In the genomic region with DNA sequence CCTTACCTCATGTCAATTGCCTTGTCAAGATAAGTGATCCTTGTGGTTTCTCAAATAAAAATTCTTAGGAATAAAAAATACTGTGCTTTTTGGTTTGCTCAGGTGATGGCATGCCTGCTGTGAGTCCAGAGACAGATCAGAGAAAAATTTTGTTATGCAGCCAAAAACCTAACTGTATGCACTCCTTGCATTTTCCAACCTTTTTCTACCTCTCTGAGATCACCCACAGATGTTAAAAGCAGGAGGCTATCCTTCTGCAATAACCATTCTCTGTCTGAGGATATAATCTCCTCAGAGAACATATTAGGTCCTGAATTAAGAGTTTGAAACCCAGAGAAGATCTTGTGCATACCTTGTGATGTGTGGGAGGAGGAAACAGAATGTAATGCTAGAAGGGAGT, we compare ENCODE assay signal across 16 mouse cellular contexts.
DNase-seq lines count a peak whose midpoint lies in the region; ATAC-seq and TF ChIP-seq lines count a peak whose summit lies in the region.
"Had no signal": no experiment of that assay in that cellular context is flagged by ENCODE, and none has a peak within 500 bp of the region (broad histone marks: within the 10 kb centered on the region; RNA-seq: fewer than 3 reads in every experiment).

No protein-coding gene starts in this region.

- no peak for ATAC-seq in embryonic facial prominence, embryonic 13.5 days (ENCODE audit: insufficient number of reproducible peaks, insufficient read depth, low FRiP score, low TSS enrichment, low read depth)
- ATAC-seq in midbrain, embryonic 13.5 days: no peak
- ATAC-seq in midbrain, embryonic 11.5 days (ENCODE audit: low FRiP score): no peak
- ATAC-seq: activated CD4-positive, CD25-positive, alpha-beta regulatory T cell, adult 4 months; intestine, embryonic 15.5 days; liver, embryonic 12.5 days had no signal

- intact Hi-C loops in heart, postnatal 36 days (cut with DNase I): no loop called here

- H3K9ac ChIP-seq in embryonic facial prominence, embryonic 13.5 days: no peak overlapping the region
- no peak overlapping the region for H3K9ac ChIP-seq in midbrain, embryonic 13.5 days (replicated peaks)
- H3K9ac ChIP-seq in midbrain, embryonic 11.5 days (ENCODE audit: low read length): no peak overlapping the region
- H3K9ac ChIP-seq: intestine, embryonic 15.5 days; liver, embryonic 12.5 days; lung, embryonic 15.5 days had no signal

- peaks cover 6% of the 10 kb centered on the region for H3K79me2 ChIP-seq in myocyte (ENCODE audit: control insufficient read depth, insufficient read depth)

- peaks cover 5% of the 10 kb centered on the region for H3K27me3 ChIP-seq in embryonic facial prominence, embryonic 13.5 days
- peaks cover 6% of the 10 kb centered on the region; the same call in 1 of the 2 replicates for H3K27me3 ChIP-seq in embryonic facial prominence, embryonic 10.5 days (replicated peaks; ENCODE audit: low read depth, poor library complexity, severe bottlenecking)
- no peaks in the 10 kb centered on the region for H3K27me3 ChIP-seq in midbrain, embryonic 13.5 days
- no peaks in the 10 kb centered on the region for H3K27me3 ChIP-seq in midbrain, embryonic 11.5 days (ENCODE audit: control insufficient read depth, insufficient read depth, low read length)
- no peaks in the 10 kb centered on the region for H3K27me3 ChIP-seq in myocyte (ENCODE audit: control insufficient read depth, insufficient read depth, insufficient read length)
- H3K27me3 ChIP-seq: intestine, embryonic 15.5 days; lung, embryonic 15.5 days had no signal

- no peak overlapping the region for H3ac ChIP-seq in myocyte (ENCODE audit: control insufficient read depth, insufficient read length)

- peaks cover 14% of the 10 kb centered on the region for H3K4me1 ChIP-seq in embryonic facial prominence, embryonic 13.5 days
- H3K4me1 ChIP-seq in embryonic facial prominence, embryonic 10.5 days: peaks cover 11% of the 10 kb centered on the region
- peaks cover 16% of the 10 kb centered on the region for H3K4me1 ChIP-seq in midbrain, embryonic 13.5 days (replicated peaks)
- H3K4me1 ChIP-seq in midbrain, embryonic 11.5 days (ENCODE audit: control insufficient read depth, insufficient read depth, low read length): peaks cover 5% of the 10 kb centered on the region
- H3K4me1 ChIP-seq in cortical plate, adult 2 months (ENCODE audit: control insufficient read depth, insufficient read depth, low read length): no peaks in the 10 kb centered on the region; the same call in 1 of the 2 replicates
- H3K4me1 ChIP-seq: intestine, embryonic 15.5 days; liver, embryonic 12.5 days had no signal

- H3K36me3 ChIP-seq in embryonic facial prominence, embryonic 13.5 days: no peaks in the 10 kb centered on the region
- H3K36me3 ChIP-seq in embryonic facial prominence, embryonic 10.5 days (replicated peaks): no peaks in the 10 kb centered on the region
- no peaks in the 10 kb centered on the region for H3K36me3 ChIP-seq in midbrain, embryonic 13.5 days
- no peaks in the 10 kb centered on the region for H3K36me3 ChIP-seq in midbrain, embryonic 11.5 days (ENCODE audit: control insufficient read depth, insufficient read depth, low read length)
- no peaks in the 10 kb centered on the region for H3K36me3 ChIP-seq in myocyte (ENCODE audit: control insufficient read depth, insufficient read depth)
- H3K36me3 ChIP-seq: intestine, embryonic 15.5 days; liver, embryonic 12.5 days; lung, embryonic 15.5 days had no signal

- no peak for DNase-seq in embryonic facial prominence, embryonic 10.5 days (ENCODE audit: low spot score)
- DNase-seq in midbrain, embryonic 11.5 days (ENCODE audit: low spot score, missing footprints): no peak
- DNase-seq in urinary bladder, postnatal 25 days (ENCODE audit: low spot score): no peak
- no peak for DNase-seq in heart, postnatal 36 days
- DNase-seq: adrenal gland, postnatal 25 days; heart, postnatal 10 days; kidney, postnatal 14 days; layer of hippocampus, adult 9-11 months had no signal

- TF ChIP-seq POLR2A in cortical plate, adult 2 months (IDR thresholded peaks at IDR 0.05; ENCODE audit: extremely low read depth, insufficient read depth, low read length): no peak
- TF ChIP-seq POLR2A in myocyte (IDR thresholded peaks at IDR 0.05; ENCODE audit: insufficient read length, low read depth): no peak

- peak overlapping the region; percentile 85; the same call in 1 of the 2 replicates for H3K4me2 ChIP-seq in embryonic facial prominence, embryonic 13.5 days
- H3K4me2 ChIP-seq in midbrain, embryonic 13.5 days (replicated peaks): peak overlapping the region; percentile 75
- H3K4me2 ChIP-seq in midbrain, embryonic 11.5 days: no peak overlapping the region
- H3K4me2 ChIP-seq in myocyte (ENCODE audit: low read depth): peak overlapping the region; percentile 100
- H3K4me2 ChIP-seq: liver, embryonic 12.5 days had no signal

- H3K4me3 ChIP-seq in embryonic facial prominence, embryonic 13.5 days: no peak overlapping the region
- no peak overlapping the region for H3K4me3 ChIP-seq in embryonic facial prominence, embryonic 10.5 days
- H3K4me3 ChIP-seq in midbrain, embryonic 13.5 days (replicated peaks): peak overlapping the region; percentile 56
- no peak overlapping the region for H3K4me3 ChIP-seq in midbrain, embryonic 11.5 days (ENCODE audit: low read depth, low read length)
- H3K4me3 ChIP-seq in cortical plate, adult 2 months (ENCODE audit: insufficient read depth, low read length): peak overlapping the region; percentile 58
- peak overlapping the region; percentile 43 for H3K4me3 ChIP-seq in myocyte
- H3K4me3 ChIP-seq: intestine, embryonic 15.5 days; liver, embryonic 12.5 days; lung, embryonic 15.5 days had no signal

- no peak for TF ChIP-seq CTCF in cortical plate, adult 2 months (IDR thresholded peaks at IDR 0.05; ENCODE audit: extremely low read depth, insufficient read depth, low read length)

- H3K27ac ChIP-seq in embryonic facial prominence, embryonic 13.5 days: no peak overlapping the region
- H3K27ac ChIP-seq in embryonic facial prominence, embryonic 10.5 days (replicated peaks): no peak overlapping the region
- H3K27ac ChIP-seq in midbrain, embryonic 13.5 days: no peak overlapping the region
- H3K27ac ChIP-seq in midbrain, embryonic 11.5 days (ENCODE audit: low read depth, low read length): no peak overlapping the region
- H3K27ac ChIP-seq in cortical plate, adult 2 months (ENCODE audit: insufficient read depth, low read length): no peak overlapping the region
- H3K27ac ChIP-seq: intestine, embryonic 15.5 days; liver, embryonic 12.5 days; lung, embryonic 15.5 days had no signal

- no peaks in the 10 kb centered on the region for H3K9me3 ChIP-seq in embryonic facial prominence, embryonic 13.5 days
- no peaks in the 10 kb centered on the region for H3K9me3 ChIP-seq in embryonic facial prominence, embryonic 10.5 days
- no peaks in the 10 kb centered on the region for H3K9me3 ChIP-seq in midbrain, embryonic 13.5 days
- H3K9me3 ChIP-seq in midbrain, embryonic 11.5 days (ENCODE audit: control insufficient read depth, low read length): no peaks in the 10 kb centered on the region
- H3K9me3 ChIP-seq: intestine, embryonic 15.5 days; liver, embryonic 12.5 days; lung, embryonic 15.5 days had no signal

TF ChIP-seq in myocyte, 11 proteins besides CTCF, POLR2A, EP300 and RAD21:
- no peak for TF ChIP-seq TCF3 (IDR thresholded peaks at IDR 0.05; ENCODE audit: insufficient read length, low read depth)
- no peak for TF ChIP-seq CEBPB (IDR thresholded peaks at IDR 0.05; ENCODE audit: insufficient read depth, poor library complexity, severe bottlenecking)
- TF ChIP-seq E2F4 (IDR thresholded peaks at IDR 0.05; ENCODE audit: insufficient read depth): no peak
- TF ChIP-seq REST (IDR thresholded peaks at IDR 0.05; ENCODE audit: insufficient read depth, insufficient read length): no peak
- no peak for TF ChIP-seq MYOG (IDR thresholded peaks at IDR 0.05; ENCODE audit: control insufficient read depth in 1 of 3, insufficient read depth in 1 of 3, insufficient read length in 2 of 3, low read depth in 2 of 3)
- TF ChIP-seq MYOD1 (IDR thresholded peaks at IDR 0.05; ENCODE audit: control insufficient read depth in 1 of 3, insufficient read length in 2 of 3, low read depth in 2 of 3): no peak
- no peak for TF ChIP-seq MAX (IDR thresholded peaks at IDR 0.05; ENCODE audit: low read depth)
- TF ChIP-seq TCF12 (IDR thresholded peaks at IDR 0.05; ENCODE audit: insufficient read depth, poor library complexity, severe bottlenecking): no peak
- TF ChIP-seq POLR2AphosphoS2 (IDR thresholded peaks at IDR 0.05; ENCODE audit: insufficient read length, low read depth): no peak
- TF ChIP-seq SRF (IDR thresholded peaks at IDR 0.05; ENCODE audit: control insufficient read depth, insufficient read length, low read depth): no peak
- TF ChIP-seq USF1 (IDR thresholded peaks at IDR 0.05; ENCODE audit: low read depth): no peak

Comparison
In these comparisons a context has a peak if more than half of its experiments do, and no peak if none do; other contexts are left out.
1. H3K4me3 ChIP-seq: peak in midbrain, embryonic 13.5 days (single experiment), cortical plate, adult 2 months (single experiment) and myocyte (single experiment); none in embryonic facial prominence, embryonic 13.5 days (single experiment), embryonic facial prominence, embryonic 10.5 days (single experiment) and midbrain, embryonic 11.5 days (single experiment).